Mouse (Mus musculus): Measurements from ENCODE around the gene Adora1.

- TF ChIP-seq POLR2A (IDR thresholded peaks at IDR 0.05; ENCODE audit: borderline replicate concordance, low read depth, low read length) (no peak), CTCF (IDR thresholded peaks at IDR 0.05; ENCODE audit: low read depth, low read length) (no peak)
Measured at GRCm38 (mm10) chr1:134224649-134225227, 10.5 kb downstream of the Adora1 start.

Measured in bone marrow macrophage, adult 2 months (primary cell).